Mouse (Mus musculus) telencephalon, adult 2 months (tissue): ENCODE measurements around the gene St6galnac3.
A peak's percentile ranks its signal among the peaks of the same experiment; 100 is the strongest.

Experiments
- DNase-seq: peaks from one replicate; pipeline ENCODE4 v3.0.0-alpha.2; 2011; ENCODE audit warnings: low read depth, low spot score

The St6galnac3 gene

GRCm38 (mm10) chr3:153733364-153734159 lies 8.6 kb upstream of the St6galnac3 start:
- no peak for DNase-seq

- no peak for DNase-seq
Observed at GRCm38 (mm10) chr3:153732749-153733148, 7.8 kb upstream of the St6galnac3 start.

GRCm38 (mm10) chr3:153732035-153732434 lies 7.1 kb upstream of the St6galnac3 start:
- no peak for DNase-seq

GRCm38 (mm10) chr3:153728577-153728976 lies 3.6 kb upstream of the St6galnac3 start:
- DNase-seq: peak; percentile 70

- DNase-seq: no peak
Observed at GRCm38 (mm10) chr3:153723467-153724079, 1.4 kb downstream of the St6galnac3 start.

GRCm38 (mm10) chr3:153721525-153721924 lies 3.4 kb downstream of the St6galnac3 start:
- no peak for DNase-seq

- no peak for DNase-seq
Observed at GRCm38 (mm10) chr3:153720922-153721321, 4.1 kb downstream of the St6galnac3 start.

GRCm38 (mm10) chr3:153720296-153720695 lies 4.7 kb downstream of the St6galnac3 start:
- no peak for DNase-seq

GRCm38 (mm10) chr3:153719256-153719970 lies 5.6 kb downstream of the St6galnac3 start:
- no peak for DNase-seq

GRCm38 (mm10) chr3:153718724-153719123 lies 6.2 kb downstream of the St6galnac3 start:
- no peak for DNase-seq

- no peak for DNase-seq
Observed at GRCm38 (mm10) chr3:153717742-153718141, 7.2 kb downstream of the St6galnac3 start.

- no peak for DNase-seq
Observed at GRCm38 (mm10) chr3:153715646-153716045, 9.3 kb downstream of the St6galnac3 start.

GRCm38 (mm10) chr3:153710545-153710944 lies 14.4 kb downstream of the St6galnac3 start:
- no peak for DNase-seq

GRCm38 (mm10) chr3:153707687-153708086 lies 17.3 kb downstream of the St6galnac3 start:
- DNase-seq: no peak

GRCm38 (mm10) chr3:153706901-153707300 lies 18.1 kb downstream of the St6galnac3 start:
- no peak for DNase-seq

GRCm38 (mm10) chr3:153701752-153702740 lies 22.9 kb downstream of the St6galnac3 start:
- no peak for DNase-seq

- DNase-seq: no peak
Observed at GRCm38 (mm10) chr3:153701172-153701571, 23.8 kb downstream of the St6galnac3 start.

GRCm38 (mm10) chr3:153699086-153699485 lies 25.9 kb downstream of the St6galnac3 start:
- DNase-seq: no peak

- DNase-seq: no peak
Observed at GRCm38 (mm10) chr3:153692978-153693377, 32.0 kb downstream of the St6galnac3 start.

GRCm38 (mm10) chr3:153692206-153692813 lies 32.7 kb downstream of the St6galnac3 start:
- DNase-seq: no peak

GRCm38 (mm10) chr3:153691537-153691936 lies 33.4 kb downstream of the St6galnac3 start:
- no peak for DNase-seq
